Mouse (Mus musculus) spleen, adult 12 weeks (tissue): ENCODE data around the gene Gpr162.
A peak's percentile ranks its signal among the peaks of the same experiment; 100 is the strongest.
"Not testable (repeated sequence)": the region's sequence is repeated elsewhere in the genome, so short reads cannot be mapped to it uniquely, and the experiment has no call there.

Experiments used
- DNase-seq: peaks from one replicate; pipeline ENCODE4 v3.0.0; 2022; ENCODE audit warnings: low spot score

The Gpr162 gene

GRCm38 (mm10) chr6:124811403-124811665 lies 52.4 kb downstream of the Gpr162 start:
- DNase-seq = no peak

GRCm38 (mm10) chr6:124810566-124811402 lies 53.0 kb downstream of the Gpr162 start:
- DNase-seq = not testable (repeated sequence)

- DNase-seq = no peak
Observed at GRCm38 (mm10) chr6:124809775-124810538, 53.8 kb downstream of the Gpr162 start.

GRCm38 (mm10) chr6:124809052-124809774 lies 54.6 kb downstream of the Gpr162 start:
- peak; percentile 78 for DNase-seq
